Mouse (Mus musculus): Measurements from ENCODE around the gene C5ar2. TPM values are rescaled to one million over a fixed set of nuclear protein-coding genes. Genes with fewer than 3 reads are reported as not detected.

C5ar2 gene
- polyA plus RNA-seq, 1 experiment = not detected

DNA sequence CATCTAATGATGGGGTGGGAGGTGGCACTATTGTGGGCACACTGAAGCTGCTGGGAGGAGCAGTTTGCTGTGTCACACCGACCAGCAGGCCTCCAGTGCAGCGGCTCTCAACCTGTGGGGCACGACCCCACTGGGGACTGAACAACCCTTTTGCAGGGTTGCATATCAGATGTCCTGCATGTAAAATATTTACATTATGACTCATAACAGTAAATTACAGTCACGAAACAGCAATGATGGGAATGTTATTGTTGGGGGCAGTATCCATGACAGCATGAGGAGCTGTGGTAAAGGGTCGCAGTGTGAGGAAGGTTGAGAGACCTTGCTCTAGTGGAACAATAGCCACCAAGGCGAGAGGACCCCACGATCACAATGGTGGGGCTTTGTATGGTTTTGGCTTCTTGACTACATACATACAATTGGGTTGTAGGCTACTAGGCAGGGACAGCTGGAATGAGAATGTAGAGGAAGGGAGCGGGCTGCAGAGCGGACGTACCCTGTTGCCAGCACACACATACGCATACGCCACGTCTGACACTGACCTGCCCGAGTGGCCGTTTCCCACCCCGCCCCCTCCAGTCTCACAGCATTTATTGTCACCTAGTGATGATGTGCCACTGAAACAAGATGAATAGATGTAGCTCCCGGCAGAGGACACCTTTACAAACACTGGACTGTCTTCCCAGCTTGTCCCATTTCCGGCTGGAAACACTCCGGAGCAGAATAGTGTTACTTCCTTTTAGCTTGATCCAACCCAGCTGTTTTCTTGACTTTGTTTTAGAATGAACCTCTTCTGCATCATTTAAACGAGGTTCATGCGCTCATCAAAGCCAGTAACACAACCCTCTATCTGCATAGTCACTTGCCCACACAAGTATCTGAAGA lies 34.9 kb downstream of the C5ar2 start:
- no peak for TF ChIP-seq POLR2A (IDR thresholded peaks at IDR 0.05; ENCODE audit: insufficient read depth, low read depth, low read length)
- no peak for TF ChIP-seq CTCF (IDR thresholded peaks at IDR 0.05; ENCODE audit: insufficient read depth, low read depth, low read length)
- Histone ChIP-seq H3K27ac (ENCODE audit: insufficient read depth, low read depth, low read length) (peak overlapping the region; percentile 70), H3K4me3 (ENCODE audit: insufficient read depth, low read depth, low read length) (no peak overlapping the region), H3K4me1 (ENCODE audit: control insufficient read depth, insufficient read depth, low read length) (peaks cover 26% of the 10 kb centered on the region)
- WGBS = 82% methylated on average over 21 of the region's 21 CpGs

DNA sequence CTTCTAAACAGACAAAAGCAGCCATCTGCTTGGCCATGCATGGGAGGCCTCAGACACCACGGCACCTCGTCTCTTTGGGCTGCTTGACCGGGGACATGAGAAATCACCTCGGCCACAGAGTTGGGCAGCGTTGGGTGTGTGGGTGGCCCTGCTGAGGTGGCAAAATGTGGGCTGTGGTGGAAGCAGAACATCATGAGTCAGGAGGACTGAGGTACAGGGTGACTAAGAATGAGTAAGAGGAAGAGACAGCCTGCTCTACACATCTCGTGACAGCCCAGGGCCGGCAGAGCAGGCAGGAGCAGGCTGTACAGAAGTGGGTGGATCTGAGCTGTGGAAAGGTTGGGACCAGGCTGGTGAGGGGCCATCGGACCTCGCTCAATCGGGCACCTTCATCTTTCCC lies 36.5 kb downstream of the C5ar2 start:
- H3K4me3 ChIP-seq (ENCODE audit: insufficient read depth, low read depth, low read length) = no peak overlapping the region
- peak overlapping the region; percentile 70 for H3K27ac ChIP-seq (ENCODE audit: insufficient read depth, low read depth, low read length)
- no peak for TF ChIP-seq CTCF (IDR thresholded peaks at IDR 0.05; ENCODE audit: insufficient read depth, low read depth, low read length)
- WGBS = 56% methylated on average over 10 of the region's 10 CpGs
- peaks cover 26% of the 10 kb centered on the region for H3K4me1 ChIP-seq (ENCODE audit: control insufficient read depth, insufficient read depth, low read length)

DNA sequence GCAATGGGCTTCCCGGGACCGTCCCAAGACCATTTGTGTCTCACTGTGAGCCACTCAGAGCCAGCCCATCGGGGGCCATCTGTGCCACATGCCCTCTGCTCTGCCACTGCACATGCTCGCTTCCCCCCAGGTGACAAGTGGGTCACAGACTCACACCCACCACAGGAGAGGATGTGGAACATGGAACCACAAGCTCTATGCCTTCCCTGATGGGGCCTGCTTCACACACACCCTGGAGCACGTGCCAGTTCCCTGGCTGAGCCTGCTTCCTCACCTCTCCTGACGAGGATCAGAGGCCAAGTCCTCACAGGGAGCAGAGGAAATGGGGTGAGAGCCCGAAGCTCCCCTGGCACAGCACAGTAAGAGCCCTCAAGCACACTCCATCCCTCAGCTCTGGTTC lies 36.9 kb downstream of the C5ar2 start:
- H3K27ac ChIP-seq (ENCODE audit: insufficient read depth, low read depth, low read length) = peak overlapping the region; percentile 32
- WGBS = 84% methylated on average over 7 of the region's 7 CpGs
- no peak overlapping the region for H3K4me3 ChIP-seq (ENCODE audit: insufficient read depth, low read depth, low read length)
- H3K4me1 ChIP-seq (ENCODE audit: control insufficient read depth, insufficient read depth, low read length) = peaks cover 26% of the 10 kb centered on the region
- TF ChIP-seq POLR2A (IDR thresholded peaks at IDR 0.05; ENCODE audit: insufficient read depth, low read depth, low read length) (no peak), CTCF (IDR thresholded peaks at IDR 0.05; ENCODE audit: insufficient read depth, low read depth, low read length) (no peak)

DNA sequence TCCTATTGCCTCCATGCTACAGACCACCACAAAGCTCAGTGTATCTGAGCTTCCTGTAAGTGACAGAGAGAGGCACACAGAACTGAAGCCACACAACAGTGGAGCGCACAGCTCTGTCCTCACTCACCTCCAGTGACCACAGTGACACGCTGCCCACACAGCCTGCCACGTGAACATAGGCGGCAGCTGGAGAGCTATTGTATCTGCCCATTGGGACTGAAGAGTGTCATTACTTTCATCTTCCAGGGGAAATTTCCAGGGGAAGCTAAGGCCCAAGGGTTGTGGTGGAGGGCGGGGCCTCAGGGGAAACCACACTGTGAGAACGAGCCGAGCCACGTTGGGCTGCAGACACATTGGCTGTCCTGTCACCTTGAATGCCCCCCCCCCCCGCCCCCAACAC lies 39.2 kb downstream of the C5ar2 start:
- Histone ChIP-seq H3K4me3 (ENCODE audit: insufficient read depth, low read depth, low read length) (no peak overlapping the region), H3K4me1 (ENCODE audit: control insufficient read depth, insufficient read depth, low read length) (peaks cover 26% of the 10 kb centered on the region), H3K27ac (ENCODE audit: insufficient read depth, low read depth, low read length) (no peak overlapping the region)
- 82% methylated on average over 9 of the region's 9 CpGs for WGBS
- TF ChIP-seq POLR2A (IDR thresholded peaks at IDR 0.05; ENCODE audit: insufficient read depth, low read depth, low read length) (no peak), CTCF (IDR thresholded peaks at IDR 0.05; ENCODE audit: insufficient read depth, low read depth, low read length) (no peak)

DNA sequence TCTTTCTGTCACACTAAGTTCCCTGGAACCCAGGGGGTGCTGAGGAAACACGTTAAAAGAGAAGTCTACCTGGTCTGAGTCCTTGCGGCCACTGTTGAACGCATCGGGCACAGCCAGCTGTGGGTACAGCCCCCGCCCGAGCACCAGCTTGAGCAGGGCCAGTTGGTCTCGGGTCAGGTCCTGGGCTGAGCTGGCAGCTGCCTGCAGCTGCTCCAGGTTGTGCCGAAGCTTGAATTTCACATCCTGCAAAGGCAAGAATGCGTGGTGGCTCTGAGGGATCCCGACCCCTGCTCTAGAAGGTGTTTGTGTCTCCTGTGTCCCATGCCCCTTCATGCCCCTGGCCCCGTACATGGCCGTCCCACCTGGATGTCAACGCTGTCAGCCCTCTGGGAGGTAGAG lies 40.5 kb downstream of the C5ar2 start:
- 95% methylated on average over 13 of the region's 13 CpGs for WGBS
- Histone ChIP-seq H3K4me1 (ENCODE audit: control insufficient read depth, insufficient read depth, low read length) (peaks cover 19% of the 10 kb centered on the region), H3K4me3 (ENCODE audit: insufficient read depth, low read depth, low read length) (no peak overlapping the region), H3K27ac (ENCODE audit: insufficient read depth, low read depth, low read length) (no peak overlapping the region)
- TF ChIP-seq POLR2A (IDR thresholded peaks at IDR 0.05; ENCODE audit: insufficient read depth, low read depth, low read length) (no peak), CTCF (IDR thresholded peaks at IDR 0.05; ENCODE audit: insufficient read depth, low read depth, low read length) (no peak)

DNA sequence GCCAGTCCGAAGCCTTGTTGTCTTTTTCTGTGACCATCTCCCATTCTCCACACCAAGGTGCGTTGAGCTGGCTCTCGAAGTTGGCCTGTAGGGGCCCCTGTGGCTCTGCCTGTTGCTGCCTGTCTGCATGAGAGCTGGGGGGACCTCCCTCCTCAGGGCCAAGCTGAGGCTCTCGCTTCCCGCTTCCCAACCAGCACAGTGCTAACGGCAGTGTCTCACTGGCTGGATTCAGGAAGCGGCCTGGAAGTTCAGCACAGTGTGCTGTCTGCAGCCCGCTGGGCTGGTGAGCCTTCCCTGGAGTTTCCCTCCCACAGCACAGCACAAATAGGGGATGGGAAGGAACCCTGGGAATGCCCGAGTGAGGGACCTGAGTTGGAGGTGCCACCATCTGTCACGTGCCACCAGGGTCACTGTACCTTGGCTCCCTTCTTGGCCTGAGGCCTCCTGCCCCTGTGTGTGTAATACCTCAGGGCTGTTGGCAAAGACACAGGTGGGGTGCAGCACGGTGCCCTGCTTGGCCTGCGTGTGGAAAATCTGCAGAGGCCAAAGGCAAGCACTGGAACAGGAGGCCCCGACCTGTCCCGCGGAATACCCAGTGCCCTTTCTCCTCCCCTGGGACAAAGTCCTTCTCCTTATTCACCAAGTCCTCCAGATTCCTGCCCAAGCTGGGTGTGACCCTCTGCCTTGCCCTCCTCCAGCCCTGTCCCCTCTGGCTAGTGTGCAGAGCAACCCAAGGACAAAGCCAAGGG lies 41.0 kb downstream of the C5ar2 start:
- TF ChIP-seq POLR2A (IDR thresholded peaks at IDR 0.05; ENCODE audit: insufficient read depth, low read depth, low read length) (no peak), CTCF (IDR thresholded peaks at IDR 0.05; ENCODE audit: insufficient read depth, low read depth, low read length) (no peak)
- 89% methylated on average over 15 of the region's 15 CpGs for WGBS
- H3K4me1 ChIP-seq (ENCODE audit: control insufficient read depth, insufficient read depth, low read length) = peaks cover 17% of the 10 kb centered on the region
- no peak overlapping the region for H3K4me3 ChIP-seq (ENCODE audit: insufficient read depth, low read depth, low read length)
- no peak overlapping the region for H3K27ac ChIP-seq (ENCODE audit: insufficient read depth, low read depth, low read length)

DNA sequence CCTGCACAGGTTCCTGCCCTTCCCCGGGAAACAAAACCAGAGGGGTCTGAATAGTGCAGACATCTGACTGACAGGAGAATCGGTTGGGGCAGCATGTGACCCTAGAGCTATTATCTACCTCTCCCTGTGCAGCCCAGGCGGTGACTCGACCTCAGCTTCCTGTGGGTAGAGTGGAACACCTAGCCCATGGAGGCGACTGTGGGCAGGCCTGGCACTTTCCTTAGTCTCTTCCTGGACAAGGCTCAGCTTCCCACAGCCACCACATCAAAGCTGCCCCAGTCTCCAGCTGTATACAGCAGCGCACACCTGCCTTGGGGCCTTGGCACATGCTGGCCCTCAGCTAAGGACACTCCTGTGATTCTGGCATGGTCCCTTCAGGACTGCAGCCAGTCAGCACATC lies 42.8 kb downstream of the C5ar2 start:
- TF ChIP-seq CTCF (IDR thresholded peaks at IDR 0.05; ENCODE audit: insufficient read depth, low read depth, low read length) = no peak
- no peak for TF ChIP-seq POLR2A (IDR thresholded peaks at IDR 0.05; ENCODE audit: insufficient read depth, low read depth, low read length)
- Histone ChIP-seq H3K4me3 (ENCODE audit: insufficient read depth, low read depth, low read length) (no peak overlapping the region), H3K27ac (ENCODE audit: insufficient read depth, low read depth, low read length) (no peak overlapping the region), H3K4me1 (ENCODE audit: control insufficient read depth, insufficient read depth, low read length) (no peaks in the 10 kb centered on the region)
- 89% methylated on average over 6 of the region's 6 CpGs for WGBS

DNA sequence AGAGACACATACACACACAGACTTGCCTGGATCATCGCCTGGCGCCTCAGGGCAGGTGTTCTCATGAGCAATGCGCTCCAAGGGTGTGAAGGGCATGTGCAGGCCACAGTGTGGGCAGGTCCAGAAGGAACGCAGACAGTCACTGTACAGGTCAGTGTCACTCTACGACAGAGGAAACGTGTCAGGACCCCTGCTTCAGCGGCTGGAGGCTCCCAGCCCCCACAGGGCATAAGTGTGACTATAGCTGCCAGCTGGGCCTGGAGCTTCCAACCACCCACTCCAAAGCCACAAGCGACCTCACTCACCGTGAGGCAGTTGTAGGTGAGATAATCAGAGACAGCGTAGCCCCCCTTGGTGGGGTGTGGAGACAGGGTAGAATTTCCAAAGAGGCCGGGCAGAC lies 45.4 kb downstream of the C5ar2 start:
- Histone ChIP-seq H3K27ac (ENCODE audit: insufficient read depth, low read depth, low read length) (no peak overlapping the region), H3K4me3 (ENCODE audit: insufficient read depth, low read depth, low read length) (no peak overlapping the region), H3K4me1 (ENCODE audit: control insufficient read depth, insufficient read depth, low read length) (no peaks in the 10 kb centered on the region)
- WGBS = 92% methylated on average over 11 of the region's 11 CpGs
- TF ChIP-seq POLR2A (IDR thresholded peaks at IDR 0.05; ENCODE audit: insufficient read depth, low read depth, low read length) (no peak), CTCF (IDR thresholded peaks at IDR 0.05; ENCODE audit: insufficient read depth, low read depth, low read length) (no peak)

DNA sequence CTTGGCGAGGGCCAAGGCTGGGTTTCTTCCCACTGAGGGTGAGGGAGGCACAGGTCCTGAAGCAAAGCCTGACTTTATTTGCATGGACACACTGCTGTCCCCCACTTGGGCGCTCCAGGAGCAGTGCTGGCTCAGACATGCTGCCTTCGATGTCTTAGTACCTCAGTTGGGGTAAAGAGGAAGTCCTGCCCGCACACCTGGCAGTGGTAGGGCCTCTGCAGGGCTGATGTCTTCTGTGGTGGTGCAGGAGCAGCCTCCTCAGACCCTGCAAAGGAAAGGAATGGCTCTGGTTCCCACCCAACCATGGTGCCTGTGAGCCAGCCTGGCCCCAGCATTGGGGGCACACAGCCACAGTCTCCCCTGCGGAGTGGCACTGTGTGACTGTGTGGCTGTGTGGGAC lies 46.8 kb downstream of the C5ar2 start:
- no peak overlapping the region for H3K4me3 ChIP-seq (ENCODE audit: insufficient read depth, low read depth, low read length)
- no peaks in the 10 kb centered on the region; the same call in 1 of the 2 replicates for H3K4me1 ChIP-seq (ENCODE audit: control insufficient read depth, insufficient read depth, low read length)
- no peak overlapping the region for H3K27ac ChIP-seq (ENCODE audit: insufficient read depth, low read depth, low read length)
- WGBS = 74% methylated on average over 5 of the region's 5 CpGs
- no peak for TF ChIP-seq POLR2A (IDR thresholded peaks at IDR 0.05; ENCODE audit: insufficient read depth, low read depth, low read length)
- TF ChIP-seq CTCF (IDR thresholded peaks at IDR 0.05; ENCODE audit: insufficient read depth, low read depth, low read length) = no peak
